Mouse (Mus musculus) regulatory T cell (primary cell): ENCODE measurements around the gene Ankrd23.
"Not testable (repeated sequence)": the region's sequence is repeated elsewhere in the genome, so short reads cannot be mapped to it uniquely, and the experiment has no call there.

Source experiments
- in situ Hi-C: fragments of 300-600 bp; cut with MboI, MseI; formaldehyde crosslinking; loops from one replicate; pipeline ENCODE4 v1.15.1; 2025; ENCODE audit warnings: high pct_unique_total_duplicates

The Ankrd23 gene

DNA sequence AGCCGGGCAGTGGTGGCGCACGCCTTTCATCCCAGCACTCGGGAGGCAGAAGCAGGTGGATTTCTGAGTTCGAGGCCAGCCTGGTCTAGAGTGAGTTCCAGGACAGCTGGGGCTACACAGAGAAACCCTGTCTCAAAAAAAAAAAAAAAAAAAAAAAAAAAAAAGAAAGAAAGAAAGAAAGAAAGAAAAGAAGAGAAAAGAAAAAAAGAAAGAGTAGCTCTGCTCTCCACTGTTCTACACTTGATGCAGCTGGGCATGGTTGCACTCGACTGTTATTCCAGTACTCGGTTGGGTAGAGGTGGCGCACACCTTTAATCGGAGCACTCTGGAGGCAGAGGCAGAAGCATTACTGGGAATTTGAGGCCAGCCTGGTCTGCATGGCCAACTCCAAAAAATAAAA is at the start of gene Ankrd23:
Ankrd23 (minus strand) TSS at position 101 of the 400 bp plus-strand sequence.
- in situ Hi-C loops = not testable (repeated sequence)

DNA sequence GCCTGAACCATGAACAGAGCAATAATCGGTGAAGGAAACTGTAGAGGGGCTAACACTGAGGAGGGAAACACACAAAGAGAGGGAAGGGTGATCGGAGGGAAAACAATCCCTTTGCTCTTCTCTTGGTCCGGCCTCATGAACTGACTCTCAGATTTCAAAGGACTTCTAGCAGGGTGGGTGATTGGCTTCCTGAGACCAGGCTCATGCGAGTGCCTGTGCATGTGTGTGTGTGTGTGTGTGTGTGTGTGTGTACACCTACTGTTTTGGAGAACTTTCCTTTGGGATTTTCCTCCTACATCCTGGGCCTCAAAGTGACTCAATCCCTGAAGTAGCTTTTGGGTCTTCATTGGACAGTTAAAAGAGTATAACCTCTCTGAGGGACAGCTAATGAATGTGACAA is 49.6 kb upstream of the Ankrd23 start:
- in situ Hi-C loops = no loop called here

DNA sequence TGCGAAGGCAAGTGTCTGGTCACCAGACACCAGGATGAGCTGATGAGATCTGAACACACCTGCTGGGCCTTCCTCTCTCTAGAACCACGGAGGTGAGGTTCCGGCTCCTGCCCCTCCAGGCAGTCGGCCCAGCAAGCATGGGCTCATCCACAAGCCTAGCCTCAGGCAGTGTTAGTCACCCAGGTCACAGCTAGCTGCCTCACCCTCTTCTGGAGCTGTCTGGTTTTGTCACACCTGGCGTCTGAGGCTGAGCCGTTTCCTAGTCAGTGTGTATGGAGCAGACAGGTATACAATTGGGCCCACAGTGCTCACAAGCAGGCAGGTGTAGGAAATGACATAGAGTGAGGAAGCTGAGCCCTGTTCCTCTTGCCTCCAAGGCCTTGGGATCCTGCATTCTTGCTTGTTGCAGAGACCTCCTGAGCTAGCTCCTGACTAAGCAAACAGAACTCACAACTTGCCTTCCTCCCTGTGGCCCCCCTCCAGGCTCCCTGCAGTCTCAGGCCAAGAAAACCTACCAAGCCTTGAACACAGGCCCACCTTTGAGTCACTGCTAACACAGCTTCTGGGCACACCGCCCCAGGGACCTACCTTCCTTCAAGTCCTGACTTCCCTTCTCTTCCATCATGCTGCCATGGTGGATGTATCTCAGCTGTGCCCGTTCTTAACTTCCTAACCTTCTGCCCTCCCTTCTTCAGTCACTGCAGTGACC is 46.9 kb upstream of the Ankrd23 start:
- in situ Hi-C loops = no loop called here

GRCm38 (mm10) chr1:36582211-36582610 is 45.5 kb upstream of the Ankrd23 start:
- in situ Hi-C loops = no loop called here

- in situ Hi-C loops = no loop called here
Measured at GRCm38 (mm10) chr1:36581260-36581659, 44.6 kb upstream of the Ankrd23 start.

DNA sequence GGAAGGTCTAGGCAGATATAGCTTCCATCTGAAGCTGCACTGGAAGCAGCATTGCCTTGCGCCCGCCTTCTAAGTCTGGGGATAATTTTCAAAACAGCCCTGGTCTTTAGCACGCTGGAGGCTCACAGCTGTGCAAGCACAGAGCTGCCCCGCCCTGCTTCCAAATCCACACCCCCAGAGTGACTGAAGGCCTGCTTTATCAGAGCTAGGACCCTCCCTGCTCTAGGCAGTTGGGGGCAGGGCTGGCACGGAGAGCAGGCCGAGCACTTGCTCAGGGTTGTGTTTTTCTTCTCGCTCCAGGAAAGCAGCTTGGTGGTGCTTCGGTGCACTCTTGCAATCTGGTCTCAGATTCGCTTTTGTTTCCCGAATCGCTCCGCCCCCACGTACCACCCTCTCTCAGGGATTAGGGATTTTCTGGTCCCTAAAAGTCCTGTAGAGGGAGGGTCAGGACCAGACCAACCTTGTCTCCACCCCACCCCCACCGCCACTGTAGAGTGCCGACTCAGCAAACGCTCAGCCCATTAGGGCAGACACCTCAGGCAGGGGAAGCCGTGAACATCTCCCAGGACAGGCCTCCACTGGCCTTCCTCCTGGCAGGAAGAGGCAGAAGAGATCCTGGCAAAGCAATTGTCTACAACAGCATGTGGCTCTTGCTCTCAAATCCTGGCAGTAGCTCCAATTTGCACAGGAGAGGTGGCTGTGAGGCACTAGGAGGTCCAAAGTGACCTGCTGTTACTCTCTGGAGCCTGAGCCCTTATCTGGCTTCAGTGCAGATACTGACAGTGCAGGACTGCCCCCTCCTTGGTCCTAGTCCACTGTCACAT is 43.9 kb upstream of the Ankrd23 start:
- in situ Hi-C loops = no loop called here

- in situ Hi-C loops = no loop called here
Measured at GRCm38 (mm10) chr1:36579974-36580383, 43.3 kb upstream of the Ankrd23 start.

- in situ Hi-C loops = no loop called here
Measured at GRCm38 (mm10) chr1:36576991-36577675, 40.5 kb upstream of the Ankrd23 start.

DNA sequence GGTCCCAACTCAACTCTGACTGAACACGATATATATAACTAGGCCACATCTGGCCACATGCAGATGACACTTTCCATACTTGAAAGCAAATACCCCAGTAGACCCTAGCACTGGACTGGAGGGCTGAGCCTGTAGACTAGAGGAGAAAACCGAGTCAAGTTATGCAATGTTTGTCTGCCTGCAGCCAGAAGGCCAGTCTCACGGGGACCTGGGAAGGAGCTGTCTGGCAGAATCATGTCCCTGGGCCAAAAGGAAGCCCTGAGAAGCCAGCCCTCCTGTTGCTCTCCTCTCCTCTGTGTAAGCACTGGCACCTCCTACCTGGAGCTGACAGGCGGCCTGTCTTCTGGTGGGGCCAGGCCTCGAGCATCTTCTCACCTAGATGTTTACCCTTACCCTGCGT is 38.7 kb upstream of the Ankrd23 start:
- in situ Hi-C loops = no loop called here

DNA sequence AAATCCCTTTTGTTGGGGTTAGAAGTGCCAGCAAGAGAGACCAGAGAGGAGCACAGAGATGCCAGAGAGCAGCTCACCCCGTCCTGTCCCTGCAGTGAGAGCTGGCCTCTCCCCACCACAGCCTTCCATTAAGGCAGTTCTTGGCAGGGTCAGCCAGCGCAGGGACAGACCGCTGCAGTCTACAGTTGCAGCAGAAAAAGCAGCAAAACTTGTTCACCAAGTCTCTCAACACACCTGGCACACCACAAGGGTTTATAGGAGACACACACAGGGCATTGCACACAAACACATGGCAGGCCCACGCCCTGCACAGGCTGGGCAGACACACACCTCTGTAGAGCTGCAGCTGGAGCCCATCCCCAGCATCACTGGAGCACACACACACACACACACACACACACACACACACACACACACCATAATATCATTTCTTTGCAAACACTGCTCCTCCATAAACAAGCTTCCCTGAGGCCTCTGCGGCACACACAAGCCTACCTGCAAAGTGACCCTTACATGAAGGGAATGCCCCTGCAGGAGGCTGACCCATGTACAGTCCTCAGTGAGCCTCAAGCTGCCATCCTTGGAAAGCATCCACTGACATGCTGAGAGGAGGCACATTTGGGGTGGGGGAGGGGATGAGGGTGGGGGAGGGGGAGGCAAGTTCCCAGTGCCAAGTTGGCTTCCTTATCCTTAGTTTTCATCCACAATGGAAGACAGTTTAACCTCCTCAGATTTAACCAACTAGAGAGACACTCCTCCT is 37.7 kb upstream of the Ankrd23 start:
- in situ Hi-C loops = loop anchor here (25.0 kb wide), 1 partner anchor 113 kb away; the partner anchor contains the start of genes Cox5b and Fam178b

- in situ Hi-C loops = loop anchor here (25.0 kb wide), 1 partner anchor 114 kb away; the partner anchor contains the start of genes Cox5b and Fam178b
Measured at GRCm38 (mm10) chr1:36573524-36573923, 36.8 kb upstream of the Ankrd23 start.

DNA sequence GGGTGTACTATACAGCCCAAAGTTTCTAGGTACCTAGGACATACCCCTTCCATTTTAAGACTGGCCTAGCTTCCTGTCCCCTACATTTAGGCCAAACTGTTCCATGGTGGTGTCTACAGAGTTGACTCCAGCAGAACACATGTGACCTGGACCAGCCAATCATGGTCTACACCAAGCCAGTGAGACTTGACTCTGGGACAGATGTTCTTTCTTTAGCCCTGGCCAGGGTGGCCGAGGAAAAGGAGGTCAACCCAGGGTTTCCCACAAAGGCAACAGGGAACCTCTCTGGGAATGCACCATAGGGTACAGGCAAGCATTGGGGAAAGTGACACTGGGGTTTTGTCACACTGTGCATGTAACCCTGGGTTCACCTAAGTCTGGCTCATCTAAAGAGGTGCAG is 36.0 kb upstream of the Ankrd23 start:
- in situ Hi-C loops = loop anchor here (25.0 kb wide), 1 partner anchor 115 kb away; the partner anchor contains the start of genes Cox5b and Fam178b

GRCm38 (mm10) chr1:36572140-36572700 is 35.5 kb upstream of the Ankrd23 start:
- in situ Hi-C loops = loop anchor here (25.0 kb wide), 1 partner anchor 115 kb away; the partner anchor contains the start of genes Cox5b and Fam178b

DNA sequence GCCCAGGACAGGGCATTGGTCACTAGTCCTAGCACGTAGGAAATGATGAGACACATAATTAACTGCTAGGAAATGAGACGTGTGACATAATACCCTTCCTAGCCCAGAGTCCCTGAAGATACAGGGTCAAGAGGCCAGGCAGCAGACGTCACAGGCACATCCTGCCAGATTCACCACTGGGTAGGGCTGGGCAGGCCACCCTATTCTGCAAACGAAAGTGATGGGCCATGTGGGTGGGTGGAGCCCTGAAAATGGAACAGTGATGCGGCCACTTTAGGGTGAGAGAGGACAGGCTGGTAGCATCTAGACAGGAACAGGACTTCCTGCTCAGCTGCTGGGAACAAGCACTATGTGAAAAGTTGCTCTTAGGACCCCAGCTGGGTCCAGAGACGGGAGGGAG is 34.9 kb upstream of the Ankrd23 start:
- in situ Hi-C loops = loop anchor here (25.0 kb wide), 1 partner anchor 116 kb away; the partner anchor contains the start of genes Cox5b and Fam178b

DNA sequence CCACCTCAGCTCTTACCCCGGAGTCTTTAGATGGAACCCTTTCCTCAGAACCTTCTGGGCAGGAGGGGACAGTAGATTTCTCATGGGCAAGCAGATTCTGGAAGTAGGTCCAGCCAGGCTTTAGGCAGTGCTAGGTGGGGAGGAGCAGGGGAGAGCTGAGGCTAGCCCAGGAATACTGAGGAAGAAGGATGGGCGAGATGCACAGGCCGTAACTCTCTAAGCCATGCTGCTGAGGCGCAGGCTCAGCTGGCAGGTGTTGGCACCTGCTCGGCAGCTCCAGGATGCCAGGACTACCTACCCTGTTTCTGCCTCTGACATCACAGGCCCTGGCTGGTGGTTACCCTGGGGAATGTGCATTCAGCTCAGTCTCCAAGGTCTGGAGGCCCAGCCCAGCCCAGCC is 33.6 kb upstream of the Ankrd23 start:
- in situ Hi-C loops = loop anchor here (25.0 kb wide), 1 partner anchor 117 kb away; the partner anchor contains the start of genes Cox5b and Fam178b

DNA sequence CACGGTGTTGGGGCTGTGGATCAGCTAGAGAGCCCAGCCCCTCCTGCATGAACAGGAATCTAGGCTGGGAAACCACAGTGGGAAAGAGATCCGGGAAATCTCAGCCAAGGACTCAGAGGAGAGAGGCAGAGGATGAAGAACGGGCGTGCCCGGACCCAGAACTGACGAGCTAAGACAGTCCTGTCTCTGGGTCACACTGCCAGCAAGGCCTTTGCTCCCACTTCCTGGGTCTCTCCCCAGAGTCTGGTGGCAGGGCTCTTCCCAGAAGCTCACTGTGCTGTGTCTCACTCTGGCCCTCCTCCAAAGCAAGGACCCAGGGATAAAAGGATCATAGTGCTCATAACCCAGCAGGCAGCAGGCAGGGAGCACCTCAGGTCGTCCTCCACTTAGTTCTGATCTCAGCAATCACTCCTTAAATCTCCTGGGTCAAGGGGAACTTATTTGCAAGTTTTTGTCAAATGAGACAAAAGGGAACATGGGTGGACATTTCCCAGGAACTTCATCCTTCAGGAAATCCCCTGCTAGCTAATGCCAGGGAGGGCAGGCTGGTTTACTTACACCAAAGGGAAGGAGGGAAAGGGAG is 33.1 kb upstream of the Ankrd23 start:
- in situ Hi-C loops = loop anchor here (25.0 kb wide), 1 partner anchor 118 kb away; the partner anchor contains the start of genes Cox5b and Fam178b

- in situ Hi-C loops = loop anchor here (25.0 kb wide), 1 partner anchor 119 kb away; the partner anchor contains the start of genes Cox5b and Fam178b
Measured at GRCm38 (mm10) chr1:36568776-36569175, 32.1 kb upstream of the Ankrd23 start.

DNA sequence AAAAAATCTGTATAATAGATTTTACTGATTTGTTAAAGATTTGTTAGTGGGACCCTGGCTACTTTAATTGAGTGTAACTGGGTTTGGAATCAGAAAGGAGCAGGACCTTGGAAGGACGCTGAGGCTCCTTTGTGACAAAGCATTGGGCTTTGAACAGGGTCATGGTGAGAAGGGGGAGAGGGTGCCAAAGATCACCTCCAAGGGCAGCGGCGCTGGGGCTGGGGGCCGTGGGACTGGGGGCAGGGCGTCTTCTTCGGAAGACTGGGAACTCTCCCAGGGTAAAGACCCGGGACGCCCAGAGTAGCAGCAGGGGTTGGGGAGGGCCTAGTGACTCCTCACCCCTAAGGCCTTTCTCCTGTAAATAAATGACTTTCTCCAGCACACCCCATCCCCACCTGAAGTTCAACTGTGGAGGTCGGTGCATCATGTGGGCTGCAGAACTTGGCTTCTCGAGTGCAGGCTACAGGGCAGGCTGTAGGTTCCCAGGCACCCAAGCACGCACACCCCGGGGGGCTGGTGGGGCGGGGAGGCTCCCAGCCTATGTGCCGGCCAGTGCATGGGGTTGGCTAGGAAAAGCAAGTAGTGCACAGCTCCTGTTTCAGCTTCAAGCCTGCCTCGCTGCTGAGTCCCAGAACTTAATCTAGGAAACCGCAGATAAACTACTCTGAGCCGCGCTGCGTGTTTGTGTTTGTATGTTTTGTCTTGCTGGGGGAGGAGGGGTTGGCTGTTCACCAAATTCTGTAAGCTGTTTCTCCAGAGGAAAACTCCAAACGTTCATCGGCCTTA is 31.3 kb upstream of the Ankrd23 start:
- in situ Hi-C loops = loop anchor here (25.0 kb wide), 1 partner anchor 119 kb away; the partner anchor contains the start of genes Cox5b and Fam178b

GRCm38 (mm10) chr1:36566425-36566824 is 29.7 kb upstream of the Ankrd23 start:
- in situ Hi-C loops = loop anchor here (25.0 kb wide), 1 partner anchor 121 kb away; the partner anchor contains the start of genes Cox5b and Fam178b
